Mouse (Mus musculus) limb, embryonic 15.5 days (tissue): Measurements from ENCODE around the gene Ccdc85c. TPM values are rescaled to one million over a fixed set of nuclear protein-coding genes. Genes with fewer than 3 reads are reported as not detected.
A peak's percentile ranks its signal among the peaks of the same experiment; 100 is the strongest.

Experiments
- ATAC-seq: fragments of 200-750 bp; cut with Nextera tagmentation; 2 replicates; pipeline ENCODE4 v1.8.0; 2017; ENCODE audit warnings: low read depth, moderate TSS enrichment; ENCODE audit not compliant: insufficient number of reproducible peaks, low FRiP score, low TSS enrichment
- H3K27ac ChIP-seq: fragments of 300-500 bp; sonication (generic); 2 replicates; pipeline ENCODE4 v1.5.1; 2015; ENCODE audit warnings: moderate library complexity, mild to moderate bottlenecking, inconsistent platforms
- H3K27me3 ChIP-seq: fragments of 300-500 bp; sonication (generic); 2 replicates; pipeline ENCODE4 v1.6.1; 2015; ENCODE audit warnings: inconsistent platforms
- H3K36me3 ChIP-seq: fragments of 300-500 bp; sonication (generic); 2 replicates; pipeline ENCODE4 v1.6.1; 2015; ENCODE audit warnings: inconsistent platforms
- H3K4me1 ChIP-seq: fragments of 300-500 bp; sonication (generic); 2 replicates; pipeline ENCODE4 v1.6.1; 2015; ENCODE audit warnings: inconsistent platforms
- H3K4me2 ChIP-seq: fragments of 300-500 bp; sonication (generic); 2 replicates; pipeline ENCODE4 v1.6.1; 2015; ENCODE audit warnings: mild to moderate bottlenecking, inconsistent platforms
- H3K4me3 ChIP-seq: fragments of 300-500 bp; sonication (generic); 2 replicates; pipeline ENCODE4 v1.5.1; 2015; ENCODE audit warnings: mild to moderate bottlenecking, inconsistent platforms
- H3K9ac ChIP-seq: fragments of 300-500 bp; sonication (generic); 2 replicates; pipeline ENCODE4 v1.6.1; 2015; ENCODE audit warnings: inconsistent platforms
- H3K9me3 ChIP-seq: fragments of 300-500 bp; sonication (generic); 2 replicates; pipeline ENCODE4 v1.6.1; 2016; ENCODE audit warnings: inconsistent platforms
- WGBS: fragments of 180-500 bp; shearing (Covaris S2); methylation state at CpG from one replicate; pipeline ENCODE4 v1.1.7; 2015; 5-methylcytosine and 5-hydroxymethylcytosine counted together
- polyA plus RNA-seq: library from polyadenylated mRNA; unstranded; fragments of >200 nt; fragmentation: Nextera tagmentation; extraction: Ambion mirVana; gene quantifications from 2 replicates; pipeline ENCODE4 v1.2.1, GENCODE M21; 2015

Ccdc85c gene
- polyA plus RNA-seq, 1 experiment from 2014 or later = 4.7 TPM

- Histone ChIP-seq H3K4me1 (peaks cover 15% of the 10 kb centered on the region), H3K27me3 (no peaks in the 10 kb centered on the region), H3K4me2 (no peak overlapping the region), H3K9me3 (no peaks in the 10 kb centered on the region), H3K27ac (no peak overlapping the region), H3K36me3 (peaks cover 58% of the 10 kb centered on the region), H3K9ac (no peak overlapping the region), H3K4me3 (no peak overlapping the region)
- no peak for ATAC-seq
- WGBS = 79% methylated on average over 12 of the region's 12 CpGs
Observed at GRCm38 (mm10) chr12:108204978-108205377, 70.2 kb downstream of the Ccdc85c start.

GRCm38 (mm10) chr12:108203895-108204294 is 71.3 kb downstream of the Ccdc85c start:
- peaks cover 5% of the 10 kb centered on the region; the same call in 1 of the 2 replicates for H3K4me1 ChIP-seq
- H3K36me3 ChIP-seq = peaks cover 68% of the 10 kb centered on the region
- no peak overlapping the region for H3K27ac ChIP-seq
- no peak for ATAC-seq
- H3K4me3 ChIP-seq = no peak overlapping the region
- H3K9me3 ChIP-seq = no peaks in the 10 kb centered on the region
- H3K4me2 ChIP-seq = no peak overlapping the region
- 74% methylated on average over 8 of the region's 8 CpGs for WGBS
- H3K9ac ChIP-seq = no peak overlapping the region
- no peaks in the 10 kb centered on the region for H3K27me3 ChIP-seq

- ATAC-seq = no peak
Observed at GRCm38 (mm10) chr12:108200094-108200493, 75.1 kb downstream of the Ccdc85c start.

GRCm38 (mm10) chr12:108198447-108198846 is 76.8 kb downstream of the Ccdc85c start:
- peaks cover 96% of the 10 kb centered on the region for H3K36me3 ChIP-seq
- no peak overlapping the region for H3K4me2 ChIP-seq
- no peaks in the 10 kb centered on the region for H3K9me3 ChIP-seq
- H3K9ac ChIP-seq = no peak overlapping the region
- H3K27me3 ChIP-seq = no peaks in the 10 kb centered on the region
- no peak overlapping the region for H3K4me3 ChIP-seq
- no peak overlapping the region for H3K27ac ChIP-seq
- 81% methylated on average over 4 of the region's 4 CpGs for WGBS
- no peaks in the 10 kb centered on the region for H3K4me1 ChIP-seq
- no peak for ATAC-seq

More at GRCm38 (mm10) chr12:108200094-108200493, 75.1 kb downstream of the Ccdc85c start:
- H3K27ac ChIP-seq = no peak overlapping the region
- H3K9ac ChIP-seq = no peak overlapping the region
- H3K4me2 ChIP-seq = no peak overlapping the region
- no peaks in the 10 kb centered on the region for H3K9me3 ChIP-seq
- H3K4me3 ChIP-seq = no peak overlapping the region
- no peaks in the 10 kb centered on the region for H3K4me1 ChIP-seq
- peaks cover 92% of the 10 kb centered on the region for H3K36me3 ChIP-seq
- 83% methylated on average over 1 of the region's 1 CpGs for WGBS
- H3K27me3 ChIP-seq = no peaks in the 10 kb centered on the region

GRCm38 (mm10) chr12:108195761-108196160 is 79.5 kb downstream of the Ccdc85c start:
- no peak overlapping the region for H3K9ac ChIP-seq
- WGBS = 91% methylated on average over 11 of the region's 11 CpGs
- H3K9me3 ChIP-seq = no peaks in the 10 kb centered on the region
- no peaks in the 10 kb centered on the region for H3K27me3 ChIP-seq
- H3K4me3 ChIP-seq = no peak overlapping the region
- H3K27ac ChIP-seq = no peak overlapping the region
- no peak overlapping the region for H3K4me2 ChIP-seq
- ATAC-seq = no peak
- H3K4me1 ChIP-seq = no peaks in the 10 kb centered on the region
- H3K36me3 ChIP-seq = peaks cover 96% of the 10 kb centered on the region

GRCm38 (mm10) chr12:108193878-108194277 is 81.3 kb downstream of the Ccdc85c start:
- 72% methylated on average over 5 of the region's 5 CpGs for WGBS
- Histone ChIP-seq H3K4me1 (no peaks in the 10 kb centered on the region), H3K36me3 (peaks cover 94% of the 10 kb centered on the region), H3K27me3 (no peaks in the 10 kb centered on the region), H3K9me3 (no peaks in the 10 kb centered on the region), H3K4me2 (no peak overlapping the region), H3K4me3 (no peak overlapping the region), H3K27ac (no peak overlapping the region), H3K9ac (no peak overlapping the region)
- ATAC-seq = no peak

GRCm38 (mm10) chr12:108187541-108188091 is 87.6 kb downstream of the Ccdc85c start:
- no peak for ATAC-seq
- Histone ChIP-seq H3K9me3 (no peaks in the 10 kb centered on the region), H3K4me2 (no peak overlapping the region)

GRCm38 (mm10) chr12:108181716-108182115 is 93.5 kb downstream of the Ccdc85c start:
- peaks cover 23% of the 10 kb centered on the region for H3K4me1 ChIP-seq
- H3K9me3 ChIP-seq = no peaks in the 10 kb centered on the region
- ATAC-seq = no peak
- WGBS = 94% methylated on average over 6 of the region's 6 CpGs
- no peak overlapping the region for H3K27ac ChIP-seq
- peaks cover 33% of the 10 kb centered on the region for H3K36me3 ChIP-seq
- no peak overlapping the region for H3K4me2 ChIP-seq
- H3K4me3 ChIP-seq = no peak overlapping the region
- H3K9ac ChIP-seq = no peak overlapping the region
- no peaks in the 10 kb centered on the region for H3K27me3 ChIP-seq

More at GRCm38 (mm10) chr12:108187541-108188091, 87.6 kb downstream of the Ccdc85c start:
- peaks cover 79% of the 10 kb centered on the region for H3K36me3 ChIP-seq
- no peak overlapping the region for H3K9ac ChIP-seq
- no peak overlapping the region for H3K4me3 ChIP-seq
- no peaks in the 10 kb centered on the region for H3K27me3 ChIP-seq
- no peak overlapping the region for H3K27ac ChIP-seq
- no peaks in the 10 kb centered on the region for H3K4me1 ChIP-seq
- 91% methylated on average over 6 of the region's 6 CpGs for WGBS

GRCm38 (mm10) chr12:108179321-108180266 is 95.6 kb downstream of the Ccdc85c start, which contains the start of gene Ccnk:
Gene Ccnk (plus strand): TSS chr12:108179579.
- no peaks in the 10 kb centered on the region for H3K9me3 ChIP-seq
- peak within 1 kb of the TSS; percentile 82 for H3K4me2 ChIP-seq
- peaks cover 33% of the 10 kb centered on the region for H3K4me1 ChIP-seq
- peak; percentile 98 for ATAC-seq
- peaks cover 18% of the 10 kb centered on the region for H3K36me3 ChIP-seq
- no peaks in the 10 kb centered on the region for H3K27me3 ChIP-seq
- under 1% methylated on average over 81 of the region's 82 CpGs for WGBS
- H3K9ac ChIP-seq = peak within 1 kb of the TSS; percentile 94
- peak within 1 kb of the TSS; percentile 99 for H3K4me3 ChIP-seq
- H3K27ac ChIP-seq = peak within 1 kb of the TSS; percentile 91

GRCm38 (mm10) chr12:108179246-108179320 is 96.1 kb downstream of the Ccdc85c start, which contains the start of gene Setd3:
Gene Setd3 (minus strand): TSS chr12:108179314.
- H3K27ac ChIP-seq = peak within 1 kb of the TSS; percentile 91
- H3K4me1 ChIP-seq = peaks cover 34% of the 10 kb centered on the region
- 0% methylated on average over 1 of the region's 9 CpGs for WGBS

GRCm38 (mm10) chr12:108178331-108179245 is 96.6 kb downstream of the Ccdc85c start:
- under 1% methylated on average over 83 of the region's 103 CpGs for WGBS
- peak; percentile 1; the same call in 1 of the 2 replicates for ATAC-seq

More at GRCm38 (mm10) chr12:108179246-108179320, 96.1 kb downstream of the Ccdc85c start, which contains the start of gene Setd3:
- Histone ChIP-seq H3K9me3 (no peaks in the 10 kb centered on the region), H3K4me2 (peak within 1 kb of the TSS; percentile 82), H3K27me3 (no peaks in the 10 kb centered on the region), H3K9ac (peak within 1 kb of the TSS; percentile 94), H3K36me3 (peaks cover 14% of the 10 kb centered on the region), H3K4me3 (peak within 1 kb of the TSS; percentile 99)
- no peak for ATAC-seq

More at GRCm38 (mm10) chr12:108178331-108179245, 96.6 kb downstream of the Ccdc85c start:
- no peaks in the 10 kb centered on the region for H3K9me3 ChIP-seq
- H3K27ac ChIP-seq = peak overlapping the region; percentile 91
- H3K9ac ChIP-seq = peak overlapping the region; percentile 94
- no peaks in the 10 kb centered on the region for H3K27me3 ChIP-seq
- H3K4me1 ChIP-seq = peaks cover 34% of the 10 kb centered on the region
- peaks cover 11% of the 10 kb centered on the region for H3K36me3 ChIP-seq
- peak overlapping the region; percentile 99 for H3K4me3 ChIP-seq
- H3K4me2 ChIP-seq = peak overlapping the region; percentile 75
